Mouse (Mus musculus) right cerebral cortex, adult 18-20 months (tissue): ENCODE results near the gene Hoxa13.

Source experiments
- DNase-seq: peaks from one replicate; pipeline ENCODE4 v3.0.0; 2022; ENCODE audit warnings: mixed read lengths

Gene Hoxa13

GRCm38 (mm10) chr6:52220865-52221310 is 39.8 kb downstream of the Hoxa13 start:
- DNase-seq = no peak

- no peak for DNase-seq
Observed at GRCm38 (mm10) chr6:52220003-52220864, 40.4 kb downstream of the Hoxa13 start.

GRCm38 (mm10) chr6:52219234-52219942 is 41.3 kb downstream of the Hoxa13 start:
- DNase-seq = no peak

GRCm38 (mm10) chr6:52218643-52219215 is 42.0 kb downstream of the Hoxa13 start:
- DNase-seq = no peak

GRCm38 (mm10) chr6:52217895-52218642 is 42.6 kb downstream of the Hoxa13 start:
- no peak for DNase-seq

GRCm38 (mm10) chr6:52217459-52217768 is 43.3 kb downstream of the Hoxa13 start:
- no peak for DNase-seq

GRCm38 (mm10) chr6:52216691-52217458 is 43.8 kb downstream of the Hoxa13 start:
- no peak for DNase-seq

GRCm38 (mm10) chr6:52215771-52216535 is 44.7 kb downstream of the Hoxa13 start:
- no peak for DNase-seq

- DNase-seq = no peak
Observed at GRCm38 (mm10) chr6:52215070-52215469, 45.6 kb downstream of the Hoxa13 start.

GRCm38 (mm10) chr6:52214271-52214670 is 46.4 kb downstream of the Hoxa13 start:
- no peak for DNase-seq

GRCm38 (mm10) chr6:52213119-52213986 is 47.3 kb downstream of the Hoxa13 start, which contains the start of the genes Hoxa3 and Gm28308:
TSS of gene Hoxa3 (minus strand) at chr6:52213336.
TSS of gene Gm28308 (minus strand) at chr6:52213339.
- no peak for DNase-seq

- DNase-seq = no peak
Observed at GRCm38 (mm10) chr6:52212556-52213118, 48.0 kb downstream of the Hoxa13 start.

GRCm38 (mm10) chr6:52211961-52212360 is 48.7 kb downstream of the Hoxa13 start:
- no peak for DNase-seq

- DNase-seq = peak; percentile 58
Observed at GRCm38 (mm10) chr6:52211170-52211935, 49.3 kb downstream of the Hoxa13 start.

GRCm38 (mm10) chr6:52209685-52210046 is 51.0 kb downstream of the Hoxa13 start:
- DNase-seq = no peak

GRCm38 (mm10) chr6:52208868-52209684 is 51.6 kb downstream of the Hoxa13 start:
- DNase-seq = no peak

- DNase-seq = no peak
Observed at GRCm38 (mm10) chr6:52208072-52208867, 52.4 kb downstream of the Hoxa13 start, which contains the start of gene Hoxa6. TSS of gene Hoxa6 (minus strand) at chr6:52208722.
